Comparison of ENCODE assay signal across 8 mouse cellular contexts in genomic region chr17:50510279-50510678, GRCm38 (mm10). TPM values are rescaled to one million over a fixed set of nuclear protein-coding genes. Genes with fewer than 3 reads are reported as not detected.
DNase-seq lines count a peak whose midpoint lies in the region; ATAC-seq and TF ChIP-seq lines count a peak whose summit lies in the region.

No protein-coding gene starts in this region.

- no peaks in the 10 kb centered on the region for H3K9me3 ChIP-seq in heart, embryonic 13.5 days
- H3K9me3 ChIP-seq in hindbrain, embryonic 13.5 days = no peaks in the 10 kb centered on the region
- H3K9me3 ChIP-seq in midbrain, embryonic 12.5 days = no peaks in the 10 kb centered on the region

- no peak overlapping the region for H3K27ac ChIP-seq in heart, embryonic 13.5 days (replicated peaks)
- H3K27ac ChIP-seq in hindbrain, embryonic 13.5 days = peak overlapping the region; percentile 97
- H3K27ac ChIP-seq in midbrain, embryonic 12.5 days (replicated peaks) = peak overlapping the region; percentile 91; the same call in 1 of the 2 replicates
- no peak overlapping the region for H3K27ac ChIP-seq in thymus, adult 2 months (ENCODE audit: control insufficient read depth, insufficient read depth, low read length)

- peak overlapping the region; percentile 93 for H3K9ac ChIP-seq in heart, embryonic 13.5 days
- peak overlapping the region; percentile 96 for H3K9ac ChIP-seq in hindbrain, embryonic 13.5 days
- H3K9ac ChIP-seq in midbrain, embryonic 12.5 days (replicated peaks) = peak overlapping the region; percentile 92

- 59% methylated on average over 2 of the region's 2 CpGs for WGBS in heart, embryonic 13.5 days
- 56% methylated on average over 2 of the region's 2 CpGs for WGBS in hindbrain, embryonic 13.5 days
- WGBS in midbrain, embryonic 12.5 days = 60% methylated on average over 2 of the region's 2 CpGs
- WGBS in thymus, adult 2 months = 50% methylated on average over 2 of the region's 2 CpGs

- intact Hi-C loops in heart, postnatal 25 days (cut with DNase I) = no loop called here

- peaks cover 17% of the 10 kb centered on the region for H3K4me1 ChIP-seq in heart, embryonic 13.5 days
- peaks cover 37% of the 10 kb centered on the region for H3K4me1 ChIP-seq in hindbrain, embryonic 13.5 days (replicated peaks)
- peaks cover 21% of the 10 kb centered on the region for H3K4me1 ChIP-seq in midbrain, embryonic 12.5 days
- peaks cover 7% of the 10 kb centered on the region for H3K4me1 ChIP-seq in thymus, adult 2 months (replicated peaks; ENCODE audit: control insufficient read depth, insufficient read depth, low read length)

- no peaks in the 10 kb centered on the region for H3K36me3 ChIP-seq in heart, embryonic 13.5 days
- H3K36me3 ChIP-seq in hindbrain, embryonic 13.5 days = no peaks in the 10 kb centered on the region
- H3K36me3 ChIP-seq in midbrain, embryonic 12.5 days = no peaks in the 10 kb centered on the region
- H3K36me3 ChIP-seq in thymus, adult 2 months (ENCODE audit: control insufficient read depth, insufficient read depth, low read length) = no peaks in the 10 kb centered on the region

- no peak for TF ChIP-seq CTCF in thymus, adult 2 months (IDR thresholded peaks at IDR 0.05; ENCODE audit: borderline replicate concordance, control insufficient read depth, extremely low read depth, insufficient read depth, low read length, poor library complexity)

- DNase-seq in heart, postnatal 25 days (ENCODE audit: low spot score) = no peak
- DNase-seq in MEL-GATA-1-ER (ENCODE audit: extremely low read depth, low read depth) = peak; percentile 12
- DNase-seq in left cerebral cortex, adult 8-10 months (ENCODE audit: low spot score in 2 of 2) = no peak
- no peak for DNase-seq in thymus, adult 2 months
- no peak for DNase-seq in ovary, postnatal 14 days (ENCODE audit: low spot score)

- no peak for TF ChIP-seq POLR2A in thymus, adult 2 months (IDR thresholded peaks at IDR 0.05; ENCODE audit: control insufficient read depth, extremely low read depth, insufficient read depth, low read length, poor library complexity)

- no peak for ATAC-seq in heart, embryonic 13.5 days (ENCODE audit: extremely low read depth, insufficient number of reproducible peaks, low FRiP score, low TSS enrichment)
- no peak for ATAC-seq in hindbrain, embryonic 13.5 days (ENCODE audit: low FRiP score)
- no peak for ATAC-seq in midbrain, embryonic 12.5 days (ENCODE audit: low FRiP score, low read depth)

- peak overlapping the region; percentile 77 for H3K4me2 ChIP-seq in heart, embryonic 13.5 days
- H3K4me2 ChIP-seq in hindbrain, embryonic 13.5 days = peak overlapping the region; percentile 69
- H3K4me2 ChIP-seq in midbrain, embryonic 12.5 days (replicated peaks) = peak overlapping the region; percentile 68

- H3K4me3 ChIP-seq in heart, embryonic 13.5 days = peak overlapping the region; percentile 93
- peak overlapping the region; percentile 78 for H3K4me3 ChIP-seq in hindbrain, embryonic 13.5 days
- peak overlapping the region; percentile 87 for H3K4me3 ChIP-seq in midbrain, embryonic 12.5 days
- H3K4me3 ChIP-seq in thymus, adult 2 months (ENCODE audit: control insufficient read depth, insufficient read depth, low read length) = no peak overlapping the region

- no peaks in the 10 kb centered on the region for H3K27me3 ChIP-seq in heart, embryonic 13.5 days (replicated peaks)
- no peaks in the 10 kb centered on the region for H3K27me3 ChIP-seq in hindbrain, embryonic 13.5 days
- H3K27me3 ChIP-seq in midbrain, embryonic 12.5 days = 0 out of 2 replicates have a peak, but pooled peaks cover 3% of the 10 kb centered on the region
- no peaks in the 10 kb centered on the region for H3K27me3 ChIP-seq in thymus, adult 2 months (ENCODE audit: control insufficient read depth, insufficient read depth, low read length)

RNA-seq across cellular contexts. Expression of gene Plcl2, which starts 1.1 kb away (rescaled TPM):
- polyA plus RNA-seq in heart, embryonic 13.5 days (2015; fragmentation: Nextera tagmentation; extraction: Ambion mirVana) = 2.5 and 2.9 TPM in 2 replicates
- 1 to 10 TPM; 8.3 to 9.5 TPM for total RNA-seq in heart, postnatal 25 days (2021)
- 7.6 and 8.4 TPM in 2 replicates for polyA plus RNA-seq in hindbrain, embryonic 13.5 days (2015; fragmentation: Nextera tagmentation; extraction: Ambion mirVana)
- 7.4 and 7.7 TPM in 2 replicates for polyA plus RNA-seq in midbrain, embryonic 12.5 days (2016; fragmentation: Nextera tagmentation; extraction: Ambion mirVana)
- total RNA-seq in left cerebral cortex, adult 8-10 months (2022) = 10 to 100 TPM; 81.9 to 98.5 (median 91.1) TPM
- polyA plus RNA-seq in thymus, adult 2 months (2012; rRNA removed) = 11.4 and 13.5 TPM in 2 replicates

Comparison
In these comparisons a context has a peak if more than half of its experiments do, and no peak if none do; other contexts are left out.
1. H3K27ac ChIP-seq: peak in hindbrain, embryonic 13.5 days (single experiment) and midbrain, embryonic 12.5 days (single experiment); none in heart, embryonic 13.5 days (single experiment) and thymus, adult 2 months (single experiment).
2. Peak in every context shown above with its lines, with median percentiles within 50 percentile points of each other: H3K4me2 ChIP-seq and H3K9ac ChIP-seq.